Mouse (Mus musculus) CH12.LX (cell line): ENCODE measurements around the gene Ube2b. TPM values are rescaled to one million over a fixed set of nuclear protein-coding genes. Genes with fewer than 3 reads are reported as not detected.

Experiments used
- DNase-seq: peaks from one replicate; pipeline ENCODE4 v3.0.0-alpha.2; 2013; ENCODE audit errors: extremely low read depth
- H3K27ac ChIP-seq: 2 replicates; pipeline ENCODE4 v1.5.1; 2012; ENCODE audit warnings: low read depth, mild to moderate bottlenecking, control low read depth, moderate library complexity; ENCODE audit not compliant: insufficient read depth
- H3K27me3 ChIP-seq: replicated peaks from 2 replicates; pipeline ENCODE3; 2012; ENCODE audit warnings: inconsistent platforms
- H3K36me3 ChIP-seq, 2 experiments: replicated peaks in 1 of 2; 2 replicates each; pipeline versions ENCODE3 to v1.6.1; 2012; ENCODE audit warnings: inconsistent platforms in 1 of 2, low read length in 1 of 2, mild to moderate bottlenecking in 1 of 2, mixed read lengths in 1 of 2, moderate library complexity in 1 of 2; ENCODE audit not compliant: control insufficient read depth in 1 of 2, insufficient read depth in 1 of 2
- H3K4me1 ChIP-seq, 2 experiments: 2 replicates each; pipeline ENCODE4 v1.6.1; 2012; ENCODE audit warnings: inconsistent platforms in 1 of 2, moderate library complexity in 1 of 2; ENCODE audit not compliant: insufficient read depth in 2 of 2, control insufficient read depth in 1 of 2
- H3K4me2 ChIP-seq: 2 replicates; pipeline ENCODE4 v1.6.1; 2012; ENCODE audit warnings: low read depth, mild to moderate bottlenecking, control low read depth; ENCODE audit not compliant: poor library complexity, insufficient read depth, severe bottlenecking
- H3K4me3 ChIP-seq, 3 experiments: fragments of 150-350 bp in 1 of 3; sonication (generic) in 1 of 3; replicated peaks in 1 of 3; 2 replicates each; pipeline versions ENCODE3 to v1.5.1; 2011 to 2012; ENCODE audit warnings: low read depth in 2 of 3, low read length in 2 of 3, mild to moderate bottlenecking in 2 of 3, moderate library complexity in 2 of 3, control low read depth in 1 of 3, improper control_type of control experiment in 1 of 3, inconsistent platforms in 1 of 3, mixed read lengths in 1 of 3; ENCODE audit not compliant: poor library complexity in 1 of 3
- H3K79me2 ChIP-seq: replicated peaks from 2 replicates; pipeline ENCODE4 v1.6.1; 2012; ENCODE audit warnings: mild to moderate bottlenecking, moderate library complexity; ENCODE audit not compliant: control insufficient read depth, poor library complexity, insufficient read depth, severe bottlenecking; ENCODE audit errors: extremely low read depth
- H3K9ac ChIP-seq: 2 replicates; pipeline ENCODE4 v1.6.1; 2012; ENCODE audit warnings: low read depth, mild to moderate bottlenecking, control low read depth, moderate library complexity; ENCODE audit not compliant: insufficient read depth
- H3K9me3 ChIP-seq: replicated peaks from 2 replicates; pipeline ENCODE3; 2012; ENCODE audit warnings: low read length, inconsistent platforms, mixed read lengths
- BHLHE40 ChIP-seq: IDR thresholded peaks from 2 replicates; pipeline ENCODE4 v1.6.1; 2011; ENCODE audit warnings: mild to moderate bottlenecking, low read depth, low read length, improper control_type of control experiment
- CHD1 ChIP-seq: IDR thresholded peaks from 2 replicates; pipeline ENCODE4 v1.6.1; 2012; ENCODE audit warnings: low read depth, low read length, improper control_type of control experiment, inconsistent platforms
- CHD2 ChIP-seq: IDR thresholded peaks from 2 replicates; pipeline ENCODE4 v1.6.1; 2011; ENCODE audit warnings: low read length, improper control_type of control experiment
- CTCF ChIP-seq, 2 experiments: IDR thresholded peaks in 1 of 2; conservative IDR thresholded peaks in 1 of 2; 2 replicates each; pipeline ENCODE4 v1.5.1; 2011 to 2012; ENCODE audit warnings: low read depth in 2 of 2, low read length in 2 of 2, improper control_type of control experiment in 1 of 2, inconsistent platforms in 1 of 2, mild to moderate bottlenecking in 1 of 2, moderate library complexity in 1 of 2
- E2F4 ChIP-seq: IDR thresholded peaks from 2 replicates; pipeline ENCODE4 v1.6.1; 2011; ENCODE audit warnings: low read depth, low read length, improper control_type of control experiment; ENCODE audit not compliant: insufficient replicate concordance
- ELF1 ChIP-seq: IDR thresholded peaks from 2 replicates; pipeline ENCODE4 v1.6.1; 2014; ENCODE audit warnings: low read depth, mild to moderate bottlenecking, inconsistent platforms, low read length, improper control_type of control experiment
- EP300 ChIP-seq: IDR thresholded peaks from 2 replicates; pipeline ENCODE4 v1.6.1; 2011; ENCODE audit warnings: low read length, improper control_type of control experiment
- ETS1 ChIP-seq: conservative IDR thresholded peaks from 2 replicates; pipeline ENCODE4 v1.6.1; 2012; ENCODE audit warnings: low read depth, mild to moderate bottlenecking, inconsistent platforms, low read length, improper control_type of control experiment, moderate library complexity
- GABPA ChIP-seq: IDR thresholded peaks from 2 replicates; pipeline ENCODE4 v1.6.1; 2012; ENCODE audit warnings: low read depth, low read length, improper control_type of control experiment, inconsistent platforms; ENCODE audit not compliant: insufficient replicate concordance
- HCFC1 ChIP-seq: IDR thresholded peaks from 2 replicates; pipeline ENCODE4 v1.6.1; 2012; ENCODE audit warnings: low read depth, mild to moderate bottlenecking, inconsistent platforms, low read length, improper control_type of control experiment
- IRF4 ChIP-seq: IDR thresholded peaks from 2 replicates; pipeline ENCODE4 v1.6.1; 2014; ENCODE audit warnings: low read depth, mild to moderate bottlenecking, inconsistent platforms, low read length, improper control_type of control experiment
- JUN ChIP-seq: IDR thresholded peaks from 2 replicates; pipeline ENCODE4 v1.6.1; 2011; ENCODE audit warnings: low read depth, mild to moderate bottlenecking, low read length, improper control_type of control experiment, moderate library complexity; ENCODE audit not compliant: insufficient read depth
- JUND ChIP-seq: conservative IDR thresholded peaks from 2 replicates; pipeline ENCODE4 v1.6.1; 2011; ENCODE audit warnings: low read depth, low read length, improper control_type of control experiment
- KAT2A ChIP-seq: IDR thresholded peaks from 2 replicates; pipeline ENCODE4 v1.6.1; 2012; ENCODE audit warnings: low read length, improper control_type of control experiment, inconsistent platforms; ENCODE audit not compliant: insufficient replicate concordance
- MAFK ChIP-seq: IDR thresholded peaks from 2 replicates; pipeline ENCODE4 v1.6.1; 2011; ENCODE audit warnings: low read length, improper control_type of control experiment; ENCODE audit not compliant: insufficient replicate concordance
- MAX ChIP-seq: IDR thresholded peaks from 2 replicates; pipeline ENCODE4 v1.6.1; 2011; ENCODE audit warnings: low read length, improper control_type of control experiment
- MAZ ChIP-seq: IDR thresholded peaks from 2 replicates; pipeline ENCODE4 v1.6.1; 2012; ENCODE audit warnings: low read depth, mild to moderate bottlenecking, inconsistent platforms, low read length, improper control_type of control experiment, moderate library complexity
- MEF2A ChIP-seq: IDR thresholded peaks from 2 replicates; pipeline ENCODE4 v1.6.1; 2014; ENCODE audit warnings: low read depth, mild to moderate bottlenecking, inconsistent platforms, low read length, improper control_type of control experiment, borderline replicate concordance
- MXI1 ChIP-seq: IDR thresholded peaks from 2 replicates; pipeline ENCODE4 v1.6.1; 2011; ENCODE audit warnings: mild to moderate bottlenecking, low read depth, low read length, improper control_type of control experiment
- MYC ChIP-seq: IDR thresholded peaks from 2 replicates; pipeline ENCODE4 v1.6.1; 2011; ENCODE audit warnings: low read depth, mild to moderate bottlenecking, improper control_type of control experiment, low read length
- NELFE ChIP-seq: IDR thresholded peaks from 2 replicates; pipeline ENCODE4 v1.6.1; 2011; ENCODE audit warnings: low read depth, low read length, improper control_type of control experiment
- NRF1 ChIP-seq: IDR thresholded peaks from 2 replicates; pipeline ENCODE4 v1.6.1; 2014; ENCODE audit warnings: low read depth, mild to moderate bottlenecking, inconsistent platforms, low read length, improper control_type of control experiment, moderate library complexity
- PAX5 ChIP-seq: IDR thresholded peaks from 2 replicates; pipeline ENCODE4 v1.6.1; 2012; ENCODE audit warnings: low read length, inconsistent platforms, mixed read lengths
- POLR2A ChIP-seq: IDR thresholded peaks from 2 replicates; pipeline ENCODE4 v1.6.1; 2011; ENCODE audit warnings: low read depth, mild to moderate bottlenecking, improper control_type of control experiment, low read length
- POLR2AphosphoS2 ChIP-seq: IDR thresholded peaks from 2 replicates; pipeline ENCODE4 v1.6.1; 2011; ENCODE audit warnings: low read depth, low read length, improper control_type of control experiment
- RAD21 ChIP-seq: IDR thresholded peaks from 2 replicates; pipeline ENCODE4 v1.6.1; 2011; ENCODE audit warnings: low read depth, mild to moderate bottlenecking, low read length, improper control_type of control experiment, moderate library complexity
- RCOR1 ChIP-seq: conservative IDR thresholded peaks from 2 replicates; pipeline ENCODE4 v1.6.1; 2012; ENCODE audit warnings: low read depth, mild to moderate bottlenecking, inconsistent platforms, low read length, improper control_type of control experiment
- SIN3A ChIP-seq: IDR thresholded peaks from 2 replicates; pipeline ENCODE4 v1.6.1; 2012; ENCODE audit warnings: low read length, improper control_type of control experiment, inconsistent platforms
- SMC3 ChIP-seq: IDR thresholded peaks from 2 replicates; pipeline ENCODE4 v1.6.1; 2011; ENCODE audit warnings: low read depth, low read length, improper control_type of control experiment
- TBP ChIP-seq: conservative IDR thresholded peaks from 2 replicates; pipeline ENCODE4 v1.6.1; 2011; ENCODE audit warnings: low read depth, low read length, improper control_type of control experiment
- TCF12 ChIP-seq: IDR thresholded peaks from 2 replicates; pipeline ENCODE4 v1.6.1; 2014; ENCODE audit warnings: low read depth, mild to moderate bottlenecking, inconsistent platforms, low read length, improper control_type of control experiment
- UBTF ChIP-seq: IDR thresholded peaks from 2 replicates; pipeline ENCODE4 v1.6.1; 2012; ENCODE audit warnings: low read depth, mild to moderate bottlenecking, inconsistent platforms, low read length, improper control_type of control experiment, moderate library complexity
- USF1 ChIP-seq: IDR thresholded peaks from 2 replicates; pipeline ENCODE4 v1.6.1; 2014; ENCODE audit warnings: low read depth, mild to moderate bottlenecking, inconsistent platforms, low read length, improper control_type of control experiment
- USF2 ChIP-seq: conservative IDR thresholded peaks from 2 replicates; pipeline ENCODE4 v1.6.1; 2011; ENCODE audit warnings: low read depth, low read length, improper control_type of control experiment
- ZC3H11A ChIP-seq: IDR thresholded peaks from 2 replicates; pipeline ENCODE4 v1.6.1; 2012; ENCODE audit warnings: low read depth, mild to moderate bottlenecking, inconsistent platforms, low read length, improper control_type of control experiment
- ZKSCAN1 ChIP-seq: IDR thresholded peaks from 2 replicates; pipeline ENCODE4 v1.6.1; 2012; ENCODE audit warnings: low read depth, inconsistent platforms, low read length, improper control_type of control experiment, borderline replicate concordance
- ZMIZ1 ChIP-seq: IDR thresholded peaks from 2 replicates; pipeline ENCODE4 v1.6.1; 2012; ENCODE audit warnings: low read depth, mild to moderate bottlenecking, inconsistent platforms, low read length, improper control_type of control experiment
- ZNF384 ChIP-seq: IDR thresholded peaks from 2 replicates; pipeline ENCODE4 v1.6.1; 2012; ENCODE audit warnings: low read depth, low read length, improper control_type of control experiment, inconsistent platforms
- dilution Hi-C: fragments of 300-500 bp; cut with MboI; formaldehyde crosslinking; loops from 2 replicates; pipeline ENCODE4 v1.14.3; 2020; ENCODE audit warnings: low sequenced_read_pairs; ENCODE audit not compliant: extremely low pct_unique_long_range_greater_than_20kb, extremely low pct_ligation_motif_present
- in situ Hi-C: fragments of 300-500 bp; cut with MboI; formaldehyde crosslinking; loops from 3 replicates; pipeline ENCODE4 v1.14.3; 2019; ENCODE audit warnings: low sequenced_read_pairs, low pct_ligation_motif_present, low pct_unique_long_range_greater_than_20kb, mixed read lengths
- polyA plus RNA-seq: library from polyadenylated mRNA; unstranded; fragments of >175 nt; gene quantifications from 2 replicates; pipeline ENCODE4 v1.2.1, GENCODE M21; 2012; ENCODE audit warnings: low read depth; ENCODE audit not compliant: insufficient read length
- total RNA-seq, 2 experiments: library from RNA; depleted of rRNA; stranded (reverse); fragments of 300-350 nt in 1 of 2; fragments of >200 nt in 1 of 2; gene quantifications; 2 replicates each; pipeline ENCODE4 v1.2.3; 2012 to 2014

The Ube2b gene
- 70.5 and 76.7 TPM in 2 replicates for total RNA-seq (2012; rRNA removed)
- 230 and 250 TPM in 2 replicates for total RNA-seq (2014; rRNA removed)
- polyA plus RNA-seq, result 226 and 278 TPM in 2 replicates

- in situ Hi-C loops (no loop called here), dilution Hi-C loops (no loop called here)
- H3K79me2 ChIP-seq, result peaks cover 47% of the 10 kb centered on the region
- peak within 1 kb of the TSS; percentile 94 for H3K27ac ChIP-seq
- peak within 1 kb of the TSS; percentile 76 to 95 (median 88) for H3K4me3 ChIP-seq
- peaks cover 7 to 56% of the 10 kb centered on the region in 2 experiments; a peak in 3 of 4 replicates for H3K4me1 ChIP-seq
- no peaks in the 10 kb centered on the region for H3K27me3 ChIP-seq
- peak within 1 kb of the TSS; percentile 96 for H3K9ac ChIP-seq
- DNase-seq, result peak; percentile 100
- no peaks in the 10 kb centered on the region for H3K9me3 ChIP-seq
- peak within 1 kb of the TSS; percentile 85 for H3K4me2 ChIP-seq
- H3K36me3 ChIP-seq, result peaks cover 19 to 27% of the 10 kb centered on the region in 2 experiments
- TF ChIP-seq E2F4 (no peak; the same call in 1 of the 2 replicates), ETS1 (peak; percentile 89), BHLHE40 (peak; percentile 100), ZC3H11A (no peak), SIN3A (peak; percentile 95), MAZ (peak; percentile 94; the same call in 1 of the 2 replicates), PAX5 (no peak), POLR2AphosphoS2 (peak; percentile 28; the same call in 1 of the 2 replicates), GABPA (no peak; the same call in 1 of the 2 replicates), IRF4 (peak; percentile 63; the same call in 1 of the 2 replicates), MEF2A (peak; percentile 45), MAFK (no peak), EP300 (peak; percentile 70), NRF1 (no peak), RAD21 (no peak), USF1 (peak; percentile 99), SMC3 (no peak), RCOR1 (no peak; the same call in 1 of the 2 replicates), POLR2A (peak; percentile 76), KAT2A (peak; percentile 92), JUND (peak; percentile 54), HCFC1 (peak; percentile 73; the same call in 1 of the 2 replicates), USF2 (peak; percentile 100), CHD1 (peak; percentile 98), ELF1 (peak; percentile 63), MXI1 (peak; percentile 86), ZKSCAN1 (no peak; the same call in 1 of the 2 replicates), ZNF384 (no peak), NELFE (peak; percentile 66), TCF12 (peak; percentile 86), MYC (peak; percentile 96), CHD2 (peak; percentile 53), JUN (peak; percentile 73), ZMIZ1 (peak; percentile 63; the same call in 1 of the 2 replicates), MAX (peak; percentile 100), TBP (0 out of 2 replicates have a peak, but pooled peaks have one; percentile 47), UBTF (peak; percentile 94), CTCF (conservative IDR thresholded peaks at IDR 0.05 in 1 of 2, IDR thresholded peaks at IDR 0.05 in 1 of 2; ENCODE audit: low read depth in 2 of 2, low read length in 2 of 2) (no peak)
Measured at GRCm38 (mm10) chr11:52000290-52000962, at the start of gene Ube2b. Ube2b (minus strand) TSS chr11:52000762.
